Mouse (Mus musculus): ENCODE data around the gene Rb1. TPM values are rescaled to one million over a fixed set of nuclear protein-coding genes. Genes with fewer than 3 reads are reported as not detected.

Gene Rb1
- polyA plus RNA-seq, 1 experiment from 2014 or later = 26.0 TPM

GRCm38 (mm10) chr14:73363782-73364181, 38.2 kb upstream of the Rb1 start:
- WGBS = 93% methylated on average over 11 of the region's 11 CpGs
- no peak overlapping the region for H3K4me2 ChIP-seq
- no peaks in the 10 kb centered on the region for H3K9me3 ChIP-seq
- peaks cover 85% of the 10 kb centered on the region for H3K36me3 ChIP-seq
- no peaks in the 10 kb centered on the region for H3K4me1 ChIP-seq
- no peak overlapping the region for H3K9ac ChIP-seq
- H3K27ac ChIP-seq = no peak overlapping the region
- no peaks in the 10 kb centered on the region for H3K27me3 ChIP-seq (replicated peaks)
- ATAC-seq (ENCODE audit: insufficient read depth, low FRiP score, low read depth) = no peak
- H3K4me3 ChIP-seq (replicated peaks) = no peak overlapping the region

GRCm38 (mm10) chr14:73354700-73355099, 29.1 kb upstream of the Rb1 start:
- Histone ChIP-seq H3K4me1 (no peaks in the 10 kb centered on the region), H3K27me3 (replicated peaks) (no peaks in the 10 kb centered on the region), H3K9me3 (no peaks in the 10 kb centered on the region), H3K4me2 (no peak overlapping the region), H3K27ac (no peak overlapping the region), H3K9ac (no peak overlapping the region), H3K4me3 (replicated peaks) (no peak overlapping the region), H3K36me3 (peaks cover 34% of the 10 kb centered on the region)
- 87% methylated on average over 8 of the region's 8 CpGs for WGBS
- no peak for ATAC-seq (ENCODE audit: insufficient read depth, low FRiP score, low read depth)

GRCm38 (mm10) chr14:73351118-73351517, 25.5 kb upstream of the Rb1 start:
- Histone ChIP-seq H3K4me3 (replicated peaks) (no peak overlapping the region), H3K9me3 (no peaks in the 10 kb centered on the region), H3K4me1 (no peaks in the 10 kb centered on the region), H3K4me2 (no peak overlapping the region), H3K27ac (no peak overlapping the region), H3K27me3 (replicated peaks) (no peaks in the 10 kb centered on the region), H3K9ac (no peak overlapping the region), H3K36me3 (peaks cover 7% of the 10 kb centered on the region; the same call in 1 of the 2 replicates)
- no peak for ATAC-seq (ENCODE audit: insufficient read depth, low FRiP score, low read depth)
- 94% methylated on average over 5 of the region's 5 CpGs for WGBS

- Histone ChIP-seq H3K4me3 (replicated peaks) (no peak overlapping the region), H3K9me3 (no peaks in the 10 kb centered on the region), H3K9ac (no peak overlapping the region), H3K27me3 (replicated peaks) (no peaks in the 10 kb centered on the region), H3K27ac (no peak overlapping the region), H3K36me3 (peaks cover 3% of the 10 kb centered on the region; the same call in 1 of the 2 replicates), H3K4me1 (no peaks in the 10 kb centered on the region), H3K4me2 (no peak overlapping the region)
- whole genome bisulfite sequencing = 57% methylated on average over 1 of the region's 1 CpGs
- ATAC-seq (ENCODE audit: insufficient read depth, low FRiP score, low read depth) = no peak
Observed at GRCm38 (mm10) chr14:73350029-73350428, 24.4 kb upstream of the Rb1 start.

GRCm38 (mm10) chr14:73349061-73349670, 23.5 kb upstream of the Rb1 start:
- no peak overlapping the region for H3K9ac ChIP-seq
- no peak overlapping the region for H3K4me3 ChIP-seq (replicated peaks)
- H3K4me1 ChIP-seq = no peaks in the 10 kb centered on the region
- no peaks in the 10 kb centered on the region for H3K9me3 ChIP-seq
- no peak for ATAC-seq (ENCODE audit: insufficient read depth, low FRiP score, low read depth)
- no peaks in the 10 kb centered on the region for H3K27me3 ChIP-seq (replicated peaks)
- H3K36me3 ChIP-seq = peaks cover 3% of the 10 kb centered on the region; the same call in 1 of the 2 replicates
- 56% methylated on average over 7 of the region's 7 CpGs for WGBS
- H3K4me2 ChIP-seq = no peak overlapping the region
- no peak overlapping the region for H3K27ac ChIP-seq

GRCm38 (mm10) chr14:73347302-73347701, 21.7 kb upstream of the Rb1 start:
- Histone ChIP-seq H3K9me3 (no peaks in the 10 kb centered on the region), H3K4me3 (replicated peaks) (no peak overlapping the region), H3K27me3 (replicated peaks) (no peaks in the 10 kb centered on the region), H3K36me3 (no peaks in the 10 kb centered on the region), H3K4me2 (no peak overlapping the region), H3K4me1 (no peaks in the 10 kb centered on the region), H3K27ac (no peak overlapping the region), H3K9ac (no peak overlapping the region)
- ATAC-seq (ENCODE audit: insufficient read depth, low FRiP score, low read depth) = no peak
- WGBS = 71% methylated on average over 9 of the region's 9 CpGs

- ATAC-seq (ENCODE audit: insufficient read depth, low FRiP score, low read depth) = no peak
- Histone ChIP-seq H3K9me3 (no peaks in the 10 kb centered on the region), H3K9ac (no peak overlapping the region), H3K4me2 (no peak overlapping the region), H3K36me3 (no peaks in the 10 kb centered on the region), H3K27me3 (replicated peaks) (no peaks in the 10 kb centered on the region), H3K4me3 (replicated peaks) (no peak overlapping the region), H3K27ac (no peak overlapping the region), H3K4me1 (no peaks in the 10 kb centered on the region)
- WGBS = 89% methylated on average over 4 of the region's 4 CpGs
Observed at GRCm38 (mm10) chr14:73345614-73346013, 20.0 kb upstream of the Rb1 start.

- no peak overlapping the region for H3K4me2 ChIP-seq
- H3K27ac ChIP-seq = no peak overlapping the region
- no peak overlapping the region for H3K9ac ChIP-seq
- H3K36me3 ChIP-seq = no peaks in the 10 kb centered on the region
- 53% methylated on average over 6 of the region's 6 CpGs for WGBS
- H3K27me3 ChIP-seq (replicated peaks) = no peaks in the 10 kb centered on the region
- no peaks in the 10 kb centered on the region for H3K4me1 ChIP-seq
- no peak overlapping the region for H3K4me3 ChIP-seq (replicated peaks)
- ATAC-seq (ENCODE audit: insufficient read depth, low FRiP score, low read depth) = no peak
- no peaks in the 10 kb centered on the region for H3K9me3 ChIP-seq
Observed at GRCm38 (mm10) chr14:73340051-73340755, 14.6 kb upstream of the Rb1 start.

GRCm38 (mm10) chr14:73339615-73340014, 14.0 kb upstream of the Rb1 start:
- Histone ChIP-seq H3K9me3 (no peaks in the 10 kb centered on the region), H3K36me3 (no peaks in the 10 kb centered on the region), H3K27ac (no peak overlapping the region), H3K27me3 (replicated peaks) (no peaks in the 10 kb centered on the region), H3K4me1 (no peaks in the 10 kb centered on the region), H3K4me2 (no peak overlapping the region), H3K9ac (no peak overlapping the region), H3K4me3 (replicated peaks) (no peak overlapping the region)
- ATAC-seq (ENCODE audit: insufficient read depth, low FRiP score, low read depth) = no peak
- 62% methylated on average over 3 of the region's 3 CpGs for WGBS

- no peaks in the 10 kb centered on the region for H3K27me3 ChIP-seq (replicated peaks)
- no peak for ATAC-seq (ENCODE audit: insufficient read depth, low FRiP score, low read depth)
- no peaks in the 10 kb centered on the region for H3K9me3 ChIP-seq
- H3K27ac ChIP-seq = no peak overlapping the region
- WGBS = 73% methylated on average over 6 of the region's 6 CpGs
- H3K4me2 ChIP-seq = no peak overlapping the region
- H3K4me3 ChIP-seq (replicated peaks) = no peak overlapping the region
- no peaks in the 10 kb centered on the region for H3K36me3 ChIP-seq
- no peak overlapping the region for H3K9ac ChIP-seq
- no peaks in the 10 kb centered on the region for H3K4me1 ChIP-seq
Observed at GRCm38 (mm10) chr14:73336316-73337080, 10.9 kb upstream of the Rb1 start.

- Histone ChIP-seq H3K4me1 (no peaks in the 10 kb centered on the region), H3K4me3 (replicated peaks) (no peak overlapping the region), H3K9me3 (no peaks in the 10 kb centered on the region), H3K27ac (no peak overlapping the region), H3K4me2 (no peak overlapping the region), H3K9ac (no peak overlapping the region), H3K36me3 (no peaks in the 10 kb centered on the region), H3K27me3 (replicated peaks) (no peaks in the 10 kb centered on the region)
- 78% methylated on average over 22 of the region's 22 CpGs for WGBS
- ATAC-seq (ENCODE audit: insufficient read depth, low FRiP score, low read depth) = no peak
Observed at GRCm38 (mm10) chr14:73334926-73335805, 9.5 kb upstream of the Rb1 start.
